Mouse (Mus musculus) left cerebral cortex, adult 18-20 months (tissue): Measurements from ENCODE around the gene Gdpd3. TPM values are rescaled to one million over a fixed set of nuclear protein-coding genes. Genes with fewer than 3 reads are reported as not detected.
"Not testable (repeated sequence)": the region's sequence is repeated elsewhere in the genome, so short reads cannot be mapped to it uniquely, and the experiment has no call there.

Experiments used
- DNase-seq, 2 experiments: peaks; one replicate each; pipeline ENCODE4 v3.0.0; 2021 to 2022; ENCODE audit warnings: low spot score in 2 of 2, mixed read lengths in 1 of 2
- long read RNA-seq, 2 experiments: library from polyadenylated mRNA; stranded (forward); transcript quantifications; one replicate each; pipeline ENCODE4 v2.0.0; 2021
- total RNA-seq, 2 experiments: library from RNA; stranded (reverse); gene quantifications; 2 replicates each; pipeline ENCODE4 v1.2.3; 2021

Gdpd3 gene
- total RNA-seq = 1 to 10 TPM; 1.3 to 3.5 TPM
- long read RNA-seq, experiment 1, partial matches to known transcripts = 0 of 5 reads
- long read RNA-seq, experiment 1, other reads (novel, unspliced or antisense) = 5 of 5 reads
- long read RNA-seq, experiment 2, partial matches to known transcripts = 0 of 3 reads
- long read RNA-seq, experiment 2, other reads (novel, unspliced or antisense) = 3 of 3 reads

- no peak for DNase-seq
Measured at GRCm38 (mm10) chr7:126766201-126766600, at the start of gene Gdpd3. Gdpd3 (plus strand) TSS chr7:126766334.

DNA sequence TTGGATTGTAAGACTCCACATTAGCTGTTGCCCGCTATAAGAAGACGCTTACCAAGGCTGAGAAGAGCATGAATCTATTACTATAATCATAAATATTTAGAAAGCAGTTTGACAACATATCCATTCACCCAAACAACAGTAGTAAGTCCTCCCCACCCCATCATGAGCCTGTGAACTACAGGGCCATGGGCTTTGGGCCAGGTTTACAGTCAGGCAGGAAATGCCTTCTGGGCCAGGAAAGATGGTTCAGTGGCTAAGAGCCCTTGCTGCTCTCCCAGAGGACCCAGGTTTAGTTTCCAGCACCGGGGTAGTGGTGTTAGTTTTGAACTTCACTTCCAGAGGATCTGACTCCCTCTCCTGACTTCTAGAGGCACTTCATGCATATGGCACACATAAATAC lies 48.6 kb upstream of the Gdpd3 start:
- DNase-seq = no peak

DNA sequence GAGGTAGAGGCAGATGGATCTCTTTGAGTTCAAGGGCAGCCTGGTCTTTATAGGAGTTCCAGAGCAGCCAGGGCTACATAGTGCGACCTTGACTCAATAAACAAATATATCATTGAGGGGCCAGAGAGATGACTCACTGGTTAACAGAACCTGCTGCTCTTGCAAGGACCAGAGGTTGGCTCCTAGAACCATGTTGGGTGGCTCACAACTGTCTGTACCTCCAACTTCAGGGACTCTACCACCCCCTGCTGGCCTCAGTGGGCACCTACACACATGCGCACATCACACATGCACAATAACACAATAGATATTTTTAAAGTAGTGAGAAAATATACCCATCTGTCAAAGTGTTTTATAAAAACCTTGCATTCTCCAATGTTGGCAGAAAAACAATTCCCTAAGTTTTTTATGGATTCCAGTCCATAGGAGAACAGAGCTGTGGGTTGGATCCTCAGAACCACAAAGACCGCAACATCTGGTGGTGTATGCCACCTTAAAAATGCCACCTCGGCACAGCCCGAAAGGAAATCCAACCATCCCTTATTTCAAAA lies 47.3 kb upstream of the Gdpd3 start:
- peak in 1 of 2 experiments; percentile 49 for DNase-seq

DNA sequence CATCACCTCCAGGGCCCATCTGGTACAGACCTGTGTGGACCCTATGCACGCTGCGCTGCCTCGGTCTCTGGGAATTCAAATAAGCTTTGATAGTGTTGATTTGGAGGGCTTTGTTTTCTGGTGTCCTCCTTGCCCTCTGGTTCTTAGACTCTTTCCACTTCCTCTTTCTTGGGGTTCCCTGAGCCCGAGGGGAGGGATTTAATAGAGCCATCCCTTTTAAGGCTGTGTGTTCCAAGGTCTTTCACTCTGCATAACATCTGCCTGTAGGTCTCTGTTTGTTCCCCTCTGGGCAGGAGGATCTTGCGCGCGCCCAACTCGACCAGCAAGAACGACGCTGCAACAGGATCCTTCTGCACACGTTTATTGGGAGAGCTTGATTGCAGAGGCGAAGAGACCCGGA lies 44.5 kb upstream of the Gdpd3 start:
- DNase-seq = no peak

DNA sequence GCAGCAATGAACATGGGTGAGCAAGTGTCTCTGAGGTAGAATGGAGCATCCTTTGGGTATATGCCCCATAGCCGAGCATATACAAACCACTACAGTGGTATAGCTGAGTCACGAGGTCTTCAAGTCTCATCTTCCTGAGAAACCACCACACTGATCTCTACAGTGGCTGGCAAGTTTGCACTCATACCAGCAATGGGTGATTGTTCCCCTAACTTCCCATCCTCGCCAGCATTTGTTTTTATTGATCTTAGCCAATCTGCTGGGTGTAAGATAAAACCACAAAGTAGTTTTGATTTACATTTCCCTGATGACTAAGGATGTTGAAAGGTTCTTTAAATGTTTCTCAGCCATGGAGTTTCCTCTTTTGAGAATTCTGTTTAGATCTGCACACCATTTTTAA lies 41.1 kb upstream of the Gdpd3 start:
- DNase-seq = no peak

- DNase-seq = no peak
Measured at GRCm38 (mm10) chr7:126725667-126726066, 40.5 kb upstream of the Gdpd3 start.

DNA sequence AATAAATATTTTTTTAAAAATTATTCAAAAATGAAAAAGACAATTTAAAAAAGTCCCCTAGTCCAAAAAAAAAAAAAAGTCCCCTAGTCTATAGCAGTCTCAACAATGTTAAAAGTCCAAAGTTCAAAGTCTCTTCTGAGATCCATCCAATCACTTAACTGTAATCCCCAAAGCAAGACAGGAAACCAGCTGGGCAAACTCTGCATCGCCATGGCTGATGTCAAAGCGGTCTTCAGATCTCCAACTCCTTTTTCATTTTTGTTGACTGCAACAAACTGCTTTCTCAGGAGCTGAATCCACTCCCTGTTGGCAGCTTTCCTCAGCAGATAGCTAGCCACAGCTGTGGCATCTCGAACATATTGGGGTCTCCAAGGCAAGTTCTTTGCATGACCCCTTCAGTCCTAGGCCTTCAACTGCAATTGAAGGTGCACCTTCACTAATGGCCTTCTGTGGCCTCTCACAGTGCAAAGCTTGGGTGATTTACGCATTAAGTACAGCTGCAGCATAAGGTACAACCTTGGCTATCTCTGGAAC lies 35.8 kb upstream of the Gdpd3 start:
- not testable (repeated sequence) for DNase-seq

- DNase-seq = no peak
Measured at GRCm38 (mm10) chr7:126736122-126736521, 30.0 kb upstream of the Gdpd3 start.

- peak; percentile 82 to 88 for DNase-seq
Measured at GRCm38 (mm10) chr7:126739551-126739950, 26.6 kb upstream of the Gdpd3 start.

GRCm38 (mm10) chr7:126740132-126740735 lies 25.9 kb upstream of the Gdpd3 start:
- DNase-seq = no peak

- no peak for DNase-seq
Measured at GRCm38 (mm10) chr7:126740977-126741376, 25.2 kb upstream of the Gdpd3 start.

- no peak for DNase-seq
Measured at GRCm38 (mm10) chr7:126741452-126741851, 24.7 kb upstream of the Gdpd3 start.

DNA sequence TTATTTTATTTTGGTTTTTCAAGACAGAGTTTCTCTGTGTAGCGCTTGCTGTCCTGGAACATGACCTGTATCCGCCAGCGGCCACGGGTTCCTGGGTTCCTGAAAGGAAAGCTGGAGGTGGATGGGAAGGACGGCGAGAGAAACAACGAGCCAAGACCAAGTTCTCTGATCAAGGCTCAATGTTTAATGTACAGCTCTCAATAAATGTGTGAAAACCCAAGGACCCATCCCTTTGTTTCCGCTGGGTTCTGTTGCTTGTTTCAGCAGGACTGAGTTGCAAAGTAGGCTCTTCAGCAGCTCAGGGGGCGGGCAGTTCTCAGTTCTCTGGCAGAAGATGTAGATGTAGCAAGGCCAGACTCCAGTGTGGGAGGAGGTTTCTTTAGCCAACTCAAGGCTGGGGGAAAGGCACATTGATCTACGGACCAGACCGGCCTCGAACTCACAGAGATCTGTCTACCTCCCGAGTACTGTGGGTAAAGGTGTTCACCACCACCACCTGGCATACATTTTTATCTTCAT lies 24.1 kb upstream of the Gdpd3 start:
- peak in 1 of 2 experiments; percentile 31 for DNase-seq

DNA sequence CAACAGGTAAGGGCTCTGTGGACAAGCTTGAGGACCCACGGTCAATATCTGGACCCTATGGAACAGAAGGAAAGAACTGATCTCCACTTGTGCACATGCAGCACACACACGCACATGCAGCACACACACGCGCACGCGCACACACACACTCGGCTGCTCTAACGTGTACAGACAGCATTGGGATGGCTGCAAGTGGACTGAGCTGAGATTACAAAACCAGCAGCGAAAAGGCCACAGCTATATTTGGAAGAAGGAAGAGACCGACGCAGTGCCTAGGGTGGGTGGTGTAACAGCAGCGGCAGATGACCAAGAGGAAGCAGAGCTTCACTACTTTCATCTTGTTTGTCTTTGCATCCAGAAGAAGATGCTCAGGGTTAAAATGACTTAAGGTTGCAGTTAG lies 20.1 kb upstream of the Gdpd3 start:
- DNase-seq = no peak

- DNase-seq = no peak
Measured at GRCm38 (mm10) chr7:126746798-126747197, 19.3 kb upstream of the Gdpd3 start.

DNA sequence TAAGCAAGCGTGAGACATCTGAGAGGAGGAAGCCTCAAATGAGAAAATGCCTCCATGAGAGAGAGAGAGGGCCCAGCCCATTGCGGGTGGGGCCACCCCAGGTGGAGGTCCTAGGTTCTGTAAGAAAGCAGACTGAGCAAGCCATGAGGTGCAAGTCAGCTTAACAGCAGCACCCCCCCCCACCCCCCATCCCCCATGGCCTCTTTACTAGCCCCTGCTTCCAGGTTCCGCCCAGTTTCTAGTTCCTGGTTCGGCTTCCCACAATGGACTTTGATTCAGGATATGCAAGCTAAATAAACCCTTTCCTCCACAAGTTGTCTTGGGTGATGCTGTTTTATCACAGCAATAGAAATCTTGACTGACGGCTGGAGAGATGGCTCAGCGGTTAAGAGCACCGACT lies 17.3 kb upstream of the Gdpd3 start:
- no peak for DNase-seq

GRCm38 (mm10) chr7:126749582-126750343 lies 16.4 kb upstream of the Gdpd3 start:
- DNase-seq = no peak

- peak; percentile 71 to 78 for DNase-seq
Measured at GRCm38 (mm10) chr7:126754866-126755265, 11.3 kb upstream of the Gdpd3 start.

DNA sequence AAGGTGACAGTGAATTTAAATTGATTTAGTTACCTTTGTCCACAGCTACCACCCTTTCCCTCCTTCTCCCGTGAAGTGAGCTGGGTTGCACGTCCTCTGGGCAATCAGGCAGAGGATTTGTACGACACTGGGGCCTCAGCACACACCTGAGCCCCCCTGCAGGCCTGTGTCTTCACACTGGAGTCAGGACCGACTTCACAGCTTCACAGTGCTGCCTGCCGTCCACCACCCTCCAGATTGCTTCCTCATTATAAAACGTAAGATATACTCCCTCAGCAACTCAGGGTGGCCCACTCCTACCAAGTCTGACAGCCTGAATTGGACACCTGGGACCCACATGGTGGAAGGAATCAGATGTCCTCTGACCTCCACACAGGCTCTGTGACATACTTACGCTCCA lies 7.6 kb upstream of the Gdpd3 start:
- DNase-seq = no peak

GRCm38 (mm10) chr7:126759050-126759671 lies 7.0 kb upstream of the Gdpd3 start, which contains the start of gene Mapk3:
Mapk3 (plus strand) TSS chr7:126759601.
- peak; percentile 78 to 83 for DNase-seq
